Mouse (Mus musculus): ENCODE results near the gene Rps6ka2. TPM values are rescaled to one million over a fixed set of nuclear protein-coding genes. Genes with fewer than 3 reads are reported as not detected.

The Rps6ka2 gene
- polyA plus RNA-seq, 1 experiment from 2014 or later, result 31.3 TPM

- Histone ChIP-seq H3K36me3 (peaks cover 10% of the 10 kb centered on the region; the same call in 1 of the 2 replicates), H3K9me3 (no peaks in the 10 kb centered on the region), H3K4me1 (replicated peaks) (peaks cover 54% of the 10 kb centered on the region), H3K27me3 (ENCODE audit: insufficient read depth, poor library complexity, severe bottlenecking) (no peaks in the 10 kb centered on the region), H3K4me3 (no peak overlapping the region), H3K27ac (peak overlapping the region; percentile 45)
- 81% methylated on average over 12 of the region's 12 CpGs for WGBS
- DNase-seq (ENCODE audit: low spot score), result no peak
Measured at GRCm38 (mm10) chr17:7269151-7269806, 99.4 kb downstream of the Rps6ka2 start.

- peaks cover 42% of the 10 kb centered on the region for H3K4me1 ChIP-seq (replicated peaks)
- WGBS, result 86% methylated on average over 8 of the region's 8 CpGs
- DNase-seq (ENCODE audit: low spot score), result no peak
Measured at GRCm38 (mm10) chr17:7270506-7270905, 100.6 kb downstream of the Rps6ka2 start.

GRCm38 (mm10) chr17:7271522-7272134, 101.7 kb downstream of the Rps6ka2 start:
- Histone ChIP-seq H3K27ac (no peak overlapping the region), H3K36me3 (peaks cover 28% of the 10 kb centered on the region), H3K4me1 (replicated peaks) (peaks cover 31% of the 10 kb centered on the region), H3K9me3 (no peaks in the 10 kb centered on the region), H3K27me3 (ENCODE audit: insufficient read depth, poor library complexity, severe bottlenecking) (no peaks in the 10 kb centered on the region), H3K4me3 (no peak overlapping the region)
- peak; percentile 16 for DNase-seq (ENCODE audit: low spot score)
- WGBS, result 68% methylated on average over 10 of the region's 10 CpGs

More at GRCm38 (mm10) chr17:7270506-7270905, 100.6 kb downstream of the Rps6ka2 start:
- Histone ChIP-seq H3K36me3 (peaks cover 19% of the 10 kb centered on the region), H3K9me3 (no peaks in the 10 kb centered on the region), H3K4me3 (no peak overlapping the region), H3K27me3 (ENCODE audit: insufficient read depth, poor library complexity, severe bottlenecking) (no peaks in the 10 kb centered on the region), H3K27ac (no peak overlapping the region)

GRCm38 (mm10) chr17:7273054-7273453, 103.1 kb downstream of the Rps6ka2 start:
- WGBS, result 59% methylated on average over 9 of the region's 9 CpGs
- Histone ChIP-seq H3K4me3 (no peak overlapping the region), H3K4me1 (replicated peaks) (peaks cover 25% of the 10 kb centered on the region; the same call in 1 of the 2 replicates), H3K36me3 (peaks cover 41% of the 10 kb centered on the region), H3K9me3 (no peaks in the 10 kb centered on the region), H3K27me3 (ENCODE audit: insufficient read depth, poor library complexity, severe bottlenecking) (no peaks in the 10 kb centered on the region), H3K27ac (no peak overlapping the region)
- no peak for DNase-seq (ENCODE audit: low spot score)

GRCm38 (mm10) chr17:7273785-7274184, 103.9 kb downstream of the Rps6ka2 start:
- H3K27me3 ChIP-seq (ENCODE audit: insufficient read depth, poor library complexity, severe bottlenecking), result no peaks in the 10 kb centered on the region
- H3K36me3 ChIP-seq, result peaks cover 48% of the 10 kb centered on the region
- H3K9me3 ChIP-seq, result no peaks in the 10 kb centered on the region
- no peak overlapping the region for H3K4me3 ChIP-seq
- H3K4me1 ChIP-seq (replicated peaks), result peaks cover 25% of the 10 kb centered on the region; the same call in 1 of the 2 replicates
- no peak overlapping the region for H3K27ac ChIP-seq
- 91% methylated on average over 10 of the region's 10 CpGs for WGBS
- DNase-seq (ENCODE audit: low spot score), result no peak

- Histone ChIP-seq H3K36me3 (peaks cover 81% of the 10 kb centered on the region), H3K4me3 (no peak overlapping the region), H3K27ac (no peak overlapping the region), H3K27me3 (ENCODE audit: insufficient read depth, poor library complexity, severe bottlenecking) (no peaks in the 10 kb centered on the region), H3K4me1 (replicated peaks) (no peaks in the 10 kb centered on the region), H3K9me3 (no peaks in the 10 kb centered on the region)
- no peak for DNase-seq (ENCODE audit: low spot score)
- WGBS, result 91% methylated on average over 15 of the region's 15 CpGs
Measured at GRCm38 (mm10) chr17:7278702-7279242, 108.9 kb downstream of the Rps6ka2 start.

- no peaks in the 10 kb centered on the region for H3K9me3 ChIP-seq
- H3K36me3 ChIP-seq, result peaks cover 83% of the 10 kb centered on the region
- peaks cover 4% of the 10 kb centered on the region; the same call in 1 of the 2 replicates for H3K4me1 ChIP-seq (replicated peaks)
- H3K27me3 ChIP-seq (ENCODE audit: insufficient read depth, poor library complexity, severe bottlenecking), result no peaks in the 10 kb centered on the region
- no peak for DNase-seq (ENCODE audit: low spot score)
- WGBS, result 93% methylated on average over 9 of the region's 9 CpGs
- no peak overlapping the region for H3K27ac ChIP-seq
- H3K4me3 ChIP-seq, result no peak overlapping the region
Measured at GRCm38 (mm10) chr17:7279251-7279650, 109.3 kb downstream of the Rps6ka2 start.

GRCm38 (mm10) chr17:7284297-7284910, 114.5 kb downstream of the Rps6ka2 start:
- H3K27ac ChIP-seq, result no peak overlapping the region
- no peak overlapping the region for H3K4me3 ChIP-seq
- 84% methylated on average over 8 of the region's 8 CpGs for WGBS
- no peaks in the 10 kb centered on the region for H3K27me3 ChIP-seq (ENCODE audit: insufficient read depth, poor library complexity, severe bottlenecking)
- H3K9me3 ChIP-seq, result no peaks in the 10 kb centered on the region
- peaks cover 8% of the 10 kb centered on the region; the same call in 1 of the 2 replicates for H3K4me1 ChIP-seq (replicated peaks)
- no peak for DNase-seq (ENCODE audit: low spot score)
- peaks cover 67% of the 10 kb centered on the region for H3K36me3 ChIP-seq

GRCm38 (mm10) chr17:7285292-7285691, 115.4 kb downstream of the Rps6ka2 start:
- H3K27ac ChIP-seq, result peak overlapping the region; percentile 23; the same call in 1 of the 2 replicates
- H3K36me3 ChIP-seq, result peaks cover 67% of the 10 kb centered on the region

GRCm38 (mm10) chr17:7286422-7287050, 116.6 kb downstream of the Rps6ka2 start:
- peaks cover 8% of the 10 kb centered on the region for H3K4me1 ChIP-seq (replicated peaks)
- H3K9me3 ChIP-seq, result no peaks in the 10 kb centered on the region
- WGBS, result 91% methylated on average over 12 of the region's 12 CpGs
- H3K27ac ChIP-seq, result no peak overlapping the region
- H3K36me3 ChIP-seq, result peaks cover 72% of the 10 kb centered on the region
- H3K27me3 ChIP-seq (ENCODE audit: insufficient read depth, poor library complexity, severe bottlenecking), result no peaks in the 10 kb centered on the region
- no peak overlapping the region for H3K4me3 ChIP-seq
- DNase-seq (ENCODE audit: low spot score), result no peak

More at GRCm38 (mm10) chr17:7285292-7285691, 115.4 kb downstream of the Rps6ka2 start:
- H3K9me3 ChIP-seq, result no peaks in the 10 kb centered on the region
- peaks cover 8% of the 10 kb centered on the region; the same call in 1 of the 2 replicates for H3K4me1 ChIP-seq (replicated peaks)
- 91% methylated on average over 12 of the region's 12 CpGs for WGBS
- no peak for DNase-seq (ENCODE audit: low spot score)
- H3K27me3 ChIP-seq (ENCODE audit: insufficient read depth, poor library complexity, severe bottlenecking), result no peaks in the 10 kb centered on the region
- no peak overlapping the region for H3K4me3 ChIP-seq

GRCm38 (mm10) chr17:7292012-7292684, 122.2 kb downstream of the Rps6ka2 start:
- no peak for DNase-seq (ENCODE audit: low spot score)
- H3K36me3 ChIP-seq, result peaks cover 73% of the 10 kb centered on the region
- 0 out of 2 replicates have a peak overlapping the region, but pooled peaks have one; percentile 16 for H3K27ac ChIP-seq
- no peak overlapping the region for H3K4me3 ChIP-seq
- no peaks in the 10 kb centered on the region for H3K27me3 ChIP-seq (ENCODE audit: insufficient read depth, poor library complexity, severe bottlenecking)
- peaks cover 10% of the 10 kb centered on the region for H3K4me1 ChIP-seq (replicated peaks)
- H3K9me3 ChIP-seq, result no peaks in the 10 kb centered on the region
- 81% methylated on average over 11 of the region's 11 CpGs for WGBS

Data from hindbrain, embryonic 10.5 days (tissue).